Mouse (Mus musculus) C2C12 (cell line): ENCODE measurements around the gene 4930578G10Rik.

Experiments used
- CEBPB ChIP-seq: IDR thresholded peaks from one replicate; pipeline ENCODE4 v1.6.1; 2011; ENCODE audit warnings: low read depth, mild to moderate bottlenecking, control low read depth, moderate library complexity
- CTCF ChIP-seq: IDR thresholded peaks from one replicate; pipeline ENCODE4 v1.5.1; 2011; ENCODE audit not compliant: control insufficient read depth, insufficient read depth, insufficient read length
- FOSL1 ChIP-seq: IDR thresholded peaks from one replicate; pipeline ENCODE4 v1.8.0; 2011; ENCODE audit warnings: mild to moderate bottlenecking, low read length; ENCODE audit not compliant: poor library complexity, insufficient read depth, severe bottlenecking
- MAX ChIP-seq: IDR thresholded peaks from one replicate; pipeline ENCODE4 v1.6.1; 2011; ENCODE audit warnings: mild to moderate bottlenecking, control low read depth
- USF1 ChIP-seq: IDR thresholded peaks from one replicate; pipeline ENCODE4 v1.6.1; 2011; ENCODE audit warnings: low read depth, mild to moderate bottlenecking, control low read depth, moderate library complexity

DNA sequence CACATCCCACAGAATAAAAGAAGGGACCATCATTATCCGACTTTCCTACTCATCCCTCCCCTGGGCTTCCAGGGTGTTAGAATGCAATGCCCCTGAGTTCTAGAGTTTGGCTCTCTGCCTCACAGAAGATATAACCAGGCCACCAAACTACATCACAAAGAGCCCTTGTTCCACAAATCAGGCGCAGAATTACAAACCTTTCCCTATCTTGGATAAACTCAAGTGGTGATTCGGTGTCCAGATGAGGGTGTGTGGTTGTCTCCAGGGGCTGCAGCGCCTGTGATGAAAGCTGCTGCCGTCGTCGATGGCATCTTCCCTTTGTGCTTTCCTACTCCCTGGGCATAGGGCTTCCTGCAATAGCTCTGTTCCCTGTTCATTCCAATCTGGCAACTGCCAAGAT is 138.8 kb downstream of the 4930578G10Rik start, which contains the start of gene Fam205c:
- no peak for TF ChIP-seq USF1
- TF ChIP-seq CTCF = no peak
- no peak for TF ChIP-seq MAX
- no peak for TF ChIP-seq CEBPB
- no peak for TF ChIP-seq FOSL1
